Mouse (Mus musculus) spleen, adult 2 months (tissue): ENCODE measurements around the gene Dvl2. TPM values are rescaled to one million over a fixed set of nuclear protein-coding genes. Genes with fewer than 3 reads are reported as not detected.

Source experiments
- DNase-seq, 2 experiments: peaks; one replicate each; pipeline versions ENCODE4 v3.0.0 to v3.0.0-alpha.2; 2012 to 2021; ENCODE audit warnings: low spot score in 2 of 2, low read depth in 1 of 2
- H3K27ac ChIP-seq: fragments of 200-500 bp; 2 replicates; pipeline ENCODE4 v1.5.1; 2012; ENCODE audit warnings: low read length, inconsistent platforms; ENCODE audit not compliant: insufficient read depth
- H3K27me3 ChIP-seq: fragments of 200-500 bp; 2 replicates; pipeline ENCODE4 v1.6.1; 2012; ENCODE audit warnings: mild to moderate bottlenecking, moderate library complexity, low read length, inconsistent platforms; ENCODE audit not compliant: control insufficient read depth, insufficient read depth
- H3K36me3 ChIP-seq: fragments of 200-500 bp; 2 replicates; pipeline ENCODE4 v1.6.1; 2012; ENCODE audit warnings: mild to moderate bottlenecking, low read length, inconsistent platforms; ENCODE audit not compliant: control insufficient read depth, insufficient read depth
- H3K4me1 ChIP-seq: fragments of 200-500 bp; 2 replicates; pipeline ENCODE4 v1.6.1; 2011; ENCODE audit warnings: inconsistent platforms; ENCODE audit not compliant: control insufficient read depth, insufficient read depth, insufficient read length
- H3K4me3 ChIP-seq: fragments of 200-500 bp; 2 replicates; pipeline ENCODE4 v1.5.1; 2011; ENCODE audit warnings: mild to moderate bottlenecking, inconsistent platforms; ENCODE audit not compliant: insufficient read depth, insufficient read length; ENCODE audit errors: extremely low read depth
- CTCF ChIP-seq: fragments of 200-500 bp; IDR thresholded peaks from 2 replicates; pipeline ENCODE4 v1.5.1; 2011; ENCODE audit warnings: mild to moderate bottlenecking, inconsistent platforms; ENCODE audit not compliant: insufficient read depth, insufficient read length, insufficient replicate concordance; ENCODE audit errors: extremely low read depth
- POLR2A ChIP-seq: fragments of 200-500 bp; IDR thresholded peaks from 2 replicates; pipeline ENCODE4 v1.6.1; 2011; ENCODE audit warnings: low read depth, low read length, inconsistent platforms
- WGBS: fragments of 180-500 bp; shearing (Covaris S2); methylation state at CpG from one replicate; pipeline ENCODE4 v1.1.7; 2018; 5-methylcytosine and 5-hydroxymethylcytosine counted together
- polyA plus RNA-seq: library from polyadenylated mRNA; depleted of rRNA; stranded (reverse); fragments of >200 nt; gene quantifications from 2 replicates; pipeline ENCODE4 v1.2.3, GENCODE M21; 2012

Dvl2 gene
- polyA plus RNA-seq, 1 experiment, result 22.3 TPM

DNA sequence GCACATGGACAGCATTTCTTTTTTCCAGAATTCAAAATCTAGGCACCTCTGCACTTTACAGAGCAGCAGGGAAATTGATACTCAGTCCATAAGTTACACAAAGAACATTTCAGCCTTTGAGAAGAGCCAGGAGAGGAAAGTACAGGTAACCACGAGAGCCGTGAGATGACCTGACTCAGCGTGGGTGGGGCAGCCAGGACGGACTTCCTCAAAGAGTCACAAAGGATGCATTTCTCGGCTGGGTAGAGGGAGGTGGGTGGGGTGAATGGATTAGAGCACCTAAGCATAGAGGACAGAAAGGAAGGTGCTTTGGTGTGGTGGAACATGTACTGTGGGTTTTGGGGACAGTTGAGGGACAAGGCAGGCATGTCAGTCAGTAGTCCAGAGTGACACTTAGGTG lies 38.6 kb upstream of the Dvl2 start:
- Histone ChIP-seq H3K27ac (no peak overlapping the region), H3K4me3 (no peak overlapping the region), H3K4me1 (peaks cover 14% of the 10 kb centered on the region), H3K27me3 (peaks cover 23% of the 10 kb centered on the region), H3K36me3 (no peaks in the 10 kb centered on the region)
- TF ChIP-seq CTCF (no peak), POLR2A (no peak)
- 4% methylated on average over 5 of the region's 5 CpGs for WGBS
- no peak for DNase-seq

DNA sequence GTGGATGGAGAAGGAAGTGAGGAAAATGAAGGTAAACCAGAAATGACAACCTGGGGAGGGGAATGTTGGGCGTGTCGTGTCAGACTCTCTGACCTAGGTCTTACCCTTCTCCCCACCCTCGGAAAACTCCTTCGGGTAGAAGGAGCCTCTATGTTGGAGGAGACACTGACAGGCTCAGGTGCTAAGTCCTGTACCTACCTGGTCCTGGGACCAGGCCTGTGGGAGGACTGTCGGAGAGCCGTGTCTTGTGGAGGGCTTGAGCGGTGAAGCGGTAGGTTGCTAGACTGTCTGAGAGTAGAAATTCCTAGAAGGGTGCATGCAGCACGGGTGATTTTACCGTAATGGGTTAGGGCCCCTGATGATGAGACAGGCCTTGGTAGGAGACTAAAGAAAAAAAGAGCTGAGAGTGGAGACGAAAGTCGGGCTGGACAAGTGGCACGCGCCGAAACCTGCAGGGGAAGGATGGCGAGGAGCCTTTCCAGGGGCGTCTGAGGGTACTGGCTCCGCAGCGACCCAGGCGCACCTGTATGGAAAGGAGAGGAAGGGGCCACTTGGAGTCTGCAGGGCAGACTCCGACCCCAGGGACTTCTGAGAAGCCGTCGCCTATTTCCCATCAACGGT lies 35.6 kb upstream of the Dvl2 start, which contains the start of gene Cldn7:
Cldn7 (plus strand) TSS at position 130 of the 621 bp plus-strand sequence.
- peaks cover 23% of the 10 kb centered on the region for H3K27me3 ChIP-seq

DNA sequence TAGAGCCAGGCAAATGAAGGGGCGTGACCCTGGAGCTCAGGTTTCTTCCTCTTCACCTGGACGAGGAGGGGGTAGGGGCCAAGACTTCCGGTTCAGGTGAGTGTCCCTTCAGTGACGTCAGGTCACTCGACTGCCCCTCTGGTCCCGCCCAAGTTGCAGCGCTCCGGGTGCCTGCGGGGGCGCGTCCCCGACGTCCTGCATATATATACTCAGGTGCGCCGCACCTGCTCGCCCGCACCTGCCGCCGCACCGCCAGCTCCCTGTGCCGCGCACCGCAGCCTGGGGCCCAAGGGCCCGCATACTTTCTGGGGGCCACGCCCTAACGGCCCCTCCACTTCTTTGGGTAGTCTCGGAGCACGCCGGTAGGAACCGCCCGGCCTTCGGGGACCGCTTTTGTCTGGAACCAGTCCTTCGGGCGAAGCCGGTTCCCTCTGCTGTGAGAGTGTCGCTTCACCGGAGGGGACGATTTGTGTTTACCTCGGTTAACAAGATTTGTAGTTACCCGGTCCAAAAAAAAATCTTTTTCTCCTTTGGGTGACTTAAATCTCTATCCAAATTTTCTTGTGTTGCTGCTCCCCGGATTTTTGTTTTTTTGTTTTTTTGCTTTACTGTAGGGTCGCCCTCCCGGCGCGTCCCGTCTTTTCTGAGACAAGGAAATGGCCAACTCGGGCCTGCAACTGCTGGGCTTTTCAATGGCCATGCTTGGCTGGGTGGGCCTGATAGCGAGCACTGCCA lies 35.0 kb upstream of the Dvl2 start:
- Histone ChIP-seq H3K27ac (no peak overlapping the region), H3K4me3 (no peak overlapping the region; the same call in 1 of the 2 replicates), H3K4me1 (peaks cover 16% of the 10 kb centered on the region), H3K36me3 (peaks cover 1% of the 10 kb centered on the region; the same call in 1 of the 2 replicates), H3K27me3 (peaks cover 23% of the 10 kb centered on the region)
- no peak for DNase-seq
- TF ChIP-seq POLR2A (no peak), CTCF (no peak)
- 9% methylated on average over 49 of the region's 49 CpGs for WGBS

More for the DNA sequence above, 35.6 kb upstream of the Dvl2 start, which contains the start of gene Cldn7:
- H3K36me3 ChIP-seq, result peaks cover 1% of the 10 kb centered on the region; the same call in 1 of the 2 replicates
- TF ChIP-seq CTCF, result no peak
- no peak for TF ChIP-seq POLR2A
- H3K4me1 ChIP-seq, result peaks cover 15% of the 10 kb centered on the region
- WGBS, result 35% methylated on average over 24 of the region's 24 CpGs
- H3K4me3 ChIP-seq, result no peak within 1 kb of the TSS
- H3K27ac ChIP-seq, result no peak within 1 kb of the TSS
- no peak for DNase-seq

DNA sequence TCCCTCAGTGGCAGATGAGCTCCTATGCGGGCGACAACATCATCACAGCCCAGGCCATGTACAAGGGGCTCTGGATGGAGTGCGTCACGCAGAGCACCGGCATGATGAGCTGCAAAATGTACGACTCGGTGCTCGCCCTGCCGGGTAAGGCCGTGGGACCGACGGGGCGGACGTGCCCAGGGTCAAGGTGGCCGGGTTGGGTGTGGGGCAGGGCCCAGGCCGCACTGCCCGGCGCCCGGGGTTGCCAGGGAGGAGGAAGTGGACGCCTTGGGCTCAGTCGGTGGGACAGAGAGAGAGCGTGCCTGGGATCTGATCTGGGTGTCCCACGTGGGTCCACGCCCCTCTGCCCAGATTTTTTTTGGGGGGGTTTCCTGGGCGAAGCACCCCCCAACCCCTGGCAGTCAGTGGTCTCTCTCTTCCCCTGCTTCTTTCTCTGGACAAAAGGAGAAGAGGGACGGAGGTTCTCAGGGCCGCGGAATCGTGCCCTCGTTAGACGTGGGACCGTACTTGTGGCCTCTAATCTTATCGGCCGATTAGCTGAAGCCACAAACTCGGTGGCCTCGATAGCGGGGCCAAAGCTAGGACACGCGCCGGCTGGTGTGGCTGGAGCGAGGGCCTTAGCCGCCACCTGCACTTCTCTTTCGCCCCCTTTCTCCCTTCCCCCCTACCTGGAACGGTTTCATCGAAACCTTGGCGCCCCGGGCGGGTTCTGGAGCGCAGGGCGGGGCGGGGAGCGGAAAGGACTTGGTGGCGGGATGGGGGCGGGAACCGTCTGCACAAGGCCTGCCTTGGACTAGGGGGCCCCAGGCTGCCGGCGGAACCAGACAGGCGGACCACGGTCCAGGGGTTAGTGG lies 34.2 kb upstream of the Dvl2 start:
- H3K36me3 ChIP-seq, result peaks cover 1% of the 10 kb centered on the region; the same call in 1 of the 2 replicates
- no peak for DNase-seq
- no peak for TF ChIP-seq CTCF
- TF ChIP-seq POLR2A, result no peak
- H3K27me3 ChIP-seq, result peaks cover 23% of the 10 kb centered on the region
- peaks cover 19% of the 10 kb centered on the region for H3K4me1 ChIP-seq
- H3K4me3 ChIP-seq, result peak overlapping the region; percentile 41; the same call in 1 of the 2 replicates
- 5% methylated on average over 54 of the region's 59 CpGs for WGBS
- H3K27ac ChIP-seq, result no peak overlapping the region

DNA sequence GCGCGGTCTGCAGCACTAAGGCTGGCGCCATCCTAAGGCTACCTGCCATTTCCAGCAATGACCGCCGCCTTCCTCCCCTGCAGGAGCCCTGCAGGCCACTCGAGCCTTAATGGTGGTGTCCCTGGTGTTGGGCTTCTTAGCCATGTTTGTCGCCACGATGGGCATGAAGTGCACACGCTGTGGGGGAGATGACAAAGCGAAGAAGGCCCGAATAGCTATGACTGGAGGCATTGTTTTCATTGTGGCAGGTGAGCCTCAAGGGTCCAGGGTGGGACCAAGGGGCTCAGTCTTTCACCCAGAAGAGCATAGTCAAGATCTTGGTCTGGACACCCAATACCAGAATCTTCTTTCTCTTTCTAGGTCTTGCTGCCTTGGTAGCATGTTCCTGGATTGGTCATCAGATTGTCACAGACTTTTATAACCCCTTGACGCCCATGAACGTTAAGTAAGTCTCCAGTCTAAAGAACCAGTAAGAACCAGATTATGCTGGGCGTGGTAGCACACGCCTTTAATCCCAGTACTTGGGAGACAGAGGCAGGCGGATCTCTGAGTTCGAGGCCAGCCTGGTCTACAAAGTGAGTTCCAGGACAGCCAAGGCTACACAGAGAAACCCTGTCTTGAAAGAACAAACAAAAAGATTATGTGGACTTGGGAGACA lies 33.4 kb upstream of the Dvl2 start:
- WGBS, result 46% methylated on average over 17 of the region's 17 CpGs
- peak overlapping the region; percentile 41; the same call in 1 of the 2 replicates for H3K4me3 ChIP-seq
- H3K27me3 ChIP-seq, result peaks cover 23% of the 10 kb centered on the region
- DNase-seq, result no peak
- peaks cover 3% of the 10 kb centered on the region; the same call in 1 of the 2 replicates for H3K36me3 ChIP-seq
- no peak overlapping the region for H3K27ac ChIP-seq
- TF ChIP-seq CTCF, result no peak
- H3K4me1 ChIP-seq, result peaks cover 19% of the 10 kb centered on the region

DNA sequence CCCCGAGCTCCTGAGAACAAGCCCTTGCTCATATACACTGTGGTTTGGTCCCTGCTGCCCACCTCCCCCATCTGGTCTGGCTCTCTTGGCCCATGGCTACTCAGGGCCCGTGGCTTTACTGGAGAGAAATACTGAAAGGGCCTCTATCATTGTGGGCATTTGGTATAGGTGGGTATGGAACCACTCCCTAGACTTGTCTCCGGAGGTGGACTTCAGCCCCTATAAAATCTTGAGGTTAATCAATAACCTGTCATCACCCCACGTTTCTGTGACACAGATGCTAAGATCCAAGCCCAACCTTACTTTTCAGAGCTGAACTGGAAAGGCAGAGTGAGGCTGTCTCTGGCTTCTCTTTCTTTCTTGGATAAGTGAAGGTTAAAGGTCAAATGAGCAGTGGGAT lies 31.6 kb upstream of the Dvl2 start:
- 86% methylated on average over 4 of the region's 4 CpGs for WGBS
- H3K36me3 ChIP-seq, result peaks cover 4% of the 10 kb centered on the region; the same call in 1 of the 2 replicates
- no peak for TF ChIP-seq CTCF
- TF ChIP-seq POLR2A, result no peak
- no peak overlapping the region for H3K27ac ChIP-seq
- DNase-seq, result no peak
- peaks cover 23% of the 10 kb centered on the region for H3K27me3 ChIP-seq
- H3K4me3 ChIP-seq, result no peak overlapping the region
- H3K4me1 ChIP-seq, result peaks cover 19% of the 10 kb centered on the region
